Mouse (Mus musculus) hindlimb bud, embryonic 11.5 days (tissue): ENCODE data around the gene Dhx30.

Experiments
- DNase-seq: peaks from one replicate; pipeline ENCODE4 v3.0.0-alpha.2; 2012; ENCODE audit warnings: low read depth, low spot score; ENCODE audit errors: extremely low spot score

The Dhx30 gene

DNA sequence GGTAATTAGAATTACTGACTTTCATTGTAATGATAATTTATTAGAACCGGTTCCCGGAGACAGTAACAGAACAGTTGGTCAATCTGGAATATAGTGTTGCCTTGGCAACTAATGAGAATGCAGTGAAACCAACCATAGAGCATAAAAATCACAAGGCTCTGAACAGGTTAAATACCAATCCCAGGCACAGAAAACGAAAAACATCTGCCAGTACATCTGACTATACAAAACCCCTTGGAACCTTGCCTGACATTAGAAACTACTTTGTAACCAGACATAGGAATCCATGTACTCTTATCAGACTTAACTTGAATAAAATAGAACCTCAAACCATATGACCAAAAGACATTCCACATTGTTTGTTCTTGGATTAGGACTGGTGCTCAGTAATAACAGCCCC, 69.8 kb downstream of the Dhx30 start:
- DNase-seq = no peak

DNA sequence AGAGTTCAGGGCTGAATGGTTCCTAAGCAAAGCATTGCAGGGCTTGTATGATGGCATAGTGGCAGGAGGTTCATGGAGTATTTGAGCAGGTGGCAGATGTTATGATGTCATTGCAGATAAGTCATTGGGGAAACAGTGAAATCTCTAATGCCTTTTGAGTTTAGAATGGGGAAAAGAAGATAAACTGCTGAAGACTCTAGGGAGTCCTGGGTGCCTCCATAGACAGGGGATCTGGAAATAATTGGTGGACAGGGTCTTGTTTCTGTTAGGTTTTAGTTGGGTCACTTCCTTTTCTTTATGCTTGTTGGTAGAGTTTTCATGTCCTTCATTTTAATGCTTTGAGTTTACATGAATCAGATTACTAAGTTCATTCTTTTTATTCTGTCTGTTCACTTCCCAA, 70.4 kb downstream of the Dhx30 start:
- DNase-seq = no peak

DNA sequence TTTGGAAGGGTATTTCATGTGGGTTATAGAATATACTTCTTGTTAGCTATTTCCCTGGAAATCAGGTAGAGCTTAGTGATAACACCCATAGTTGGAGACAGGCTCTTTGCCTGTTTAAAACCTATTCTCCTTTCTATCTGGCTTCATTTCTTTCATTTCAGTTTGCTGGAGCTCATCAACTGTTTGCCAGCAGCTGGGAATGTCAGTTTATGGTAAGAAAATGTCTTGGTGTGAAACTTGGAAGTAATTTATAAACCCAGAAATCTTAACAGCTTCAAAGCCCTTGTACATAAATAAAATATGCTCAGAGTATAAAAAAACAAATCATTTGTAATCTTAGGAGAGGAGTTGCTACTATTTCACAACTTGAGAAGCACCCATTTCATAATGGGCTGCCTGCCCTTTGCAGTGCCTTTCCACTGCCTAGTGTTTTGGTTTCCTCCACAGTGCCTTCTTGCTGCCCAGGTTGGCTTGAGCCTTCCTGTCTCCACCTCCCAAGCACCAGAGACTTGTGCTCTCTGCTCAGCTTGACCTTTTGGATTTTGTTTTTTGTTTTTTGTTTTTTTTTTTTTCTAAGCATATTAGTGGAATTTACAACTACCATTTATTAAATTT, 71.8 kb downstream of the Dhx30 start:
- no peak for DNase-seq

DNA sequence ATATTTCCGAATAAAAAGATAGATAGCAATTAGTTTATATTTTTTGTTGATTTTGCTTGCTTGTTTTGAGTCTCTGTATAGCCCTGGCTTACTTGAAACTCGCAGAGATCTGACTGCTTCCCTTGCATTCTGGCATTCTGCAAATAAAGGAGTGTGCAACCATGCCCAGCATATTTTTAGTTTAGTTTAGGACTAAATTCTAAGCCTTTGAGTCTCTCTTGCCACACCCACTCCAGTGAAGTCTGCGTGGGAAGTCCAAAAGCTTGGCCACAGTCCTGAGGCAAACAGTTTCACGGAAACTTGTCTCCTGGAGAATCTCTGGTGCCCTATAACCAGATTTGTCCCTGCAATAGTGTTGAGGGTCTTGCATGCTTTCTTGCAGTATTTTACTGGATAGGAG, 73.3 kb downstream of the Dhx30 start:
- no peak for DNase-seq

DNA sequence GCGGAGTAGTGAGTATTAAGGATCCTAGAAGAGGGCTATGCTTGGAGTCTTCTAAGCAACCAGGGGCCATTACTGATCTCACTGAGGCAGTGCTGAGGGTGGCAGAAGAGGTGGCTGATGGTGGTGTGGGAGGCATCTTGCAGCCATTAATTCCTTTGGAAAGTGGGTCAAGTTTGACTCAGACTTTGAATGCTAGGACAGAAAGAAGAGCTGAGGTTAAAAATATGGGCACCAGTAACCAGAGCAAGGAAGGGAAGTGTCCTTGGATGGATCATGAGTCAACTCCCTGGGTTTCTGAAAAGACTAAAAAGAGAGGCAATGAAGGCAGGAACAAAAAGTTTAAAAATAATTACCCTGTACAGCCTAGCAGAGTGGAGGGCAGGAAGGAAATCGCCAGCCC, 79.1 kb downstream of the Dhx30 start:
- DNase-seq = no peak

DNA sequence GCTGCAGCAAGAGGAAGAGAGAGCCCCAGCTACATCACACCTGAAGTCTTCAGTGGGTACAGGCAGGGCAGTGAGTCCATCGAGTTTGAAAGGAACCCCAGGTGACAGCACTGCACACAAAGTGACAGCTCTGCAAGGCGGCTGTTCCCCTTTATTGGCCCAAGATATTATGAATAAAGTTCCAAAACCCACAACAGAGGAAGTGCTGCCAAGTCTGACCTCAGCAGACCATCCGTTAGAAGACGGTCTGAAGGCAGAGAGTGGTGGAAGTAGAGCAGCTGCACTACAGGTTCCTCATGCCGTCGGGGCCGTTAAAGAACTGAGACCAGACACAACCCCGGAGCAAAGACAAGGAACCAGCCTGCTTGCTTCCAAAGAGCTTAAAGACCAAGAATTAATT, 79.7 kb downstream of the Dhx30 start:
- DNase-seq = no peak

DNA sequence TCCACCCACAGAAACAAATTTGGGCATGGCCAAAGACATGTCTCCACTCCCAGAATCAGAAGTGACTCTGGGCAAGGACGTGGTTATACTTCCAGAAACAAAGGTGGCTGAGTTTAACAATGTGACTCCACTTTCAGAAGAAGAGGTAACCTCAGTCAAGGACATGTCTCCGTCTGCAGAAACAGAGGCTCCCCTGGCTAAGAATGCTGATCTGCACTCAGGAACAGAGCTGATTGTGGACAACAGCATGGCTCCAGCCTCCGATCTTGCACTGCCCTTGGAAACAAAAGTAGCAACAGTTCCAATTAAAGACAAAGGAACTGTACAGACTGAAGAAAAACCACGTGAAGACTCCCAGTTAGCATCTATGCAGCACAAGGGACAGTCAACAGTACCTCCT, 82.5 kb downstream of the Dhx30 start:
- DNase-seq = no peak
